ENCODE assay signal across 11 mouse cellular contexts in the genomic region with DNA sequence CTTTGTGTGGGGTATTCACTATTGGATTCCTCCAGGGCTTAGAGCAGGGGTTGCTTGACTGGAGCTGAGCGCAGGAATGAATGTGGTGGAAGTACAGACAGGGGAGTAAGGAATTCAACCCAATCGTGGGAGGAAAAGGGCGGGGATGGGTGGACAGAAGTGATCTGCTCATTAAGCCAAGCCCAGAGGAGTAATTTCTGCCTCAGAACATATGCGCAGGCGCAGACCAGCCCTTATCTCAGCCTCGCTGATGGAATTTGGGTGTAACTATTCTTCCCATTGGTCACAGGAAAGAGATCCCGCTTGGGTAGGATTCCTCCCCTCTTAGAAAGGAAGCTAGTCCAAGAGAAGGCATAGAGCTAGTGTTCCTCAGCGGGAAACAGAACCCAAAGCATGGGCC.
DNase-seq lines count a peak whose midpoint lies in the region; ATAC-seq lines count a peak whose summit lies in the region.
"Had no signal": no experiment of that assay in that cellular context is flagged by ENCODE, and none has a peak within 500 bp of the region (broad histone marks: within the 10 kb centered on the region; RNA-seq: fewer than 3 reads in every experiment).

No protein-coding gene starts in this region.

- peak; percentile 67 to 69 for DNase-seq in heart, adult 9 months (ENCODE audit: low spot score in 2 of 2)
- peak; percentile 66 for DNase-seq in ZHBTc4 (ENCODE audit: low read depth, low spot score)
- DNase-seq in lung, postnatal 4 days: peak; percentile 54 to 66
- DNase-seq in right cerebral cortex, postnatal 4 days: no peak
- no peak for DNase-seq in cerebellum, adult 9-11 months
- DNase-seq: cerebellum, postnatal 14 days; lung, embryonic 14.5 days had no signal

- WGBS in heart, embryonic 12.5 days: 50% methylated on average over 8 of the region's 8 CpGs
- WGBS in kidney, embryonic 15.5 days: 48% methylated on average over 8 of the region's 8 CpGs

- peaks cover 32% of the 10 kb centered on the region for H3K27me3 ChIP-seq in heart, embryonic 12.5 days (replicated peaks)
- H3K27me3 ChIP-seq in kidney, embryonic 15.5 days: peaks cover 69% of the 10 kb centered on the region

- no peaks in the 10 kb centered on the region for H3K36me3 ChIP-seq in heart, embryonic 12.5 days
- no peaks in the 10 kb centered on the region for H3K36me3 ChIP-seq in kidney, embryonic 15.5 days
- H3K36me3 ChIP-seq: embryonic facial prominence, embryonic 15.5 days; midbrain, embryonic 15.5 days had no signal

- H3K4me2 ChIP-seq in heart, embryonic 12.5 days: no peak overlapping the region
- no peak overlapping the region for H3K4me2 ChIP-seq in kidney, embryonic 15.5 days
- H3K4me2 ChIP-seq: embryonic facial prominence, embryonic 15.5 days; lung, embryonic 14.5 days; midbrain, embryonic 15.5 days had no signal

- no peak overlapping the region for H3K9ac ChIP-seq in heart, embryonic 12.5 days
- H3K9ac ChIP-seq in kidney, embryonic 15.5 days: no peak overlapping the region
- H3K9ac ChIP-seq: embryonic facial prominence, embryonic 15.5 days; lung, embryonic 14.5 days; midbrain, embryonic 15.5 days had no signal

- peaks cover 36% of the 10 kb centered on the region for H3K4me1 ChIP-seq in heart, embryonic 12.5 days (replicated peaks)
- peaks cover 44% of the 10 kb centered on the region for H3K4me1 ChIP-seq in kidney, embryonic 15.5 days
- H3K4me1 ChIP-seq: embryonic facial prominence, embryonic 15.5 days had no signal

- H3K9me3 ChIP-seq in heart, embryonic 12.5 days (replicated peaks): no peaks in the 10 kb centered on the region
- no peaks in the 10 kb centered on the region for H3K9me3 ChIP-seq in kidney, embryonic 15.5 days (replicated peaks)
- H3K9me3 ChIP-seq: embryonic facial prominence, embryonic 15.5 days; midbrain, embryonic 15.5 days had no signal

- no peak overlapping the region for H3K27ac ChIP-seq in heart, embryonic 12.5 days (ENCODE audit: poor library complexity, severe bottlenecking)
- peak overlapping the region; percentile 56 for H3K27ac ChIP-seq in kidney, embryonic 15.5 days
- H3K27ac ChIP-seq: embryonic facial prominence, embryonic 15.5 days; midbrain, embryonic 15.5 days had no signal

- H3K4me3 ChIP-seq in heart, embryonic 12.5 days: no peak overlapping the region
- no peak overlapping the region for H3K4me3 ChIP-seq in kidney, embryonic 15.5 days (replicated peaks)
- H3K4me3 ChIP-seq: embryonic facial prominence, embryonic 15.5 days; midbrain, embryonic 15.5 days had no signal

- ATAC-seq in heart, embryonic 12.5 days (ENCODE audit: insufficient number of reproducible peaks, low FRiP score): no peak
- ATAC-seq in kidney, embryonic 15.5 days (replicated peaks; ENCODE audit: low FRiP score): 0 out of 2 replicates have a peak, but pooled peaks have one; percentile 8
- ATAC-seq: midbrain, embryonic 15.5 days had no signal

Comparison
In these comparisons a context has a peak if more than half of its experiments do, and no peak if none do; other contexts are left out.
1. DNase-seq: peak in heart, adult 9 months (2 of 2), ZHBTc4 (single experiment) and lung, postnatal 4 days (2 of 2); none in right cerebral cortex, postnatal 4 days (single experiment) and cerebellum, adult 9-11 months (single experiment).